Mouse (Mus musculus) lung, postnatal 0 days (tissue): Measurements from ENCODE around the gene Fyco1.

Experiments
- CTCF ChIP-seq: IDR thresholded peaks from 2 replicates; pipeline ENCODE4 v1.5.1; 2016; ENCODE audit warnings: antibody characterized with exemption, mild to moderate bottlenecking
- EP300 ChIP-seq: IDR thresholded peaks from 2 replicates; pipeline ENCODE4 v1.6.1; 2016; ENCODE audit warnings: antibody characterized with exemption, mild to moderate bottlenecking, control low read depth

DNA sequence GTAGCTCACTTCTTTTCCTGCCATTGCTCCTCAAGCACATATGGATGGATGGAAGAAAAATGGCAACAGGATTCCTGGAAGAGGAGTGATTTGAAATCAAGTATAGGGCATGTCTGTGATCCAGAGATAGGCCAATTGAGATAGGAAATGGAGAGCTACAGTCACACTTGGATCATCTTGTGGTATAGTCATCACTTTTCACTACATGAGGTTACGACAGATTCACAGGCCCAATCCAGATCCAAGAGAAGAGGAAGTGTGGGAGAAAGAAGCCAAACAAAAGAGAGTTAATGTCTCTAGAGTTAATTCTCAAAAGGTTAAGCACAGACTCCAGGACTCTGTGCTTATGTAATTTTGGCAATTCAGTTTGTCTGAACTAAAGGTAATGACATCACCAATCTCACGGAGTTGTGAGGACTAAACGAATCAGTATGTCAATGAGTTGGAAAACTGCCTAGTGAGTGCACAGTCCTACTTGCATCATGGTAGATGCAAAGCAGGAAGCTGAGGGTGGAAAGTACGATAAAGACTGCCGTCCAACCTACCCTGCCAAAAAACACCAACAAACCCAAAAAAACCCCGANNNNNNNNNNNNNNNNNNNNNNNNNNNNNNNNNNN is 17.6 kb upstream of the Fyco1 start:
- no peak for TF ChIP-seq EP300
- no peak for TF ChIP-seq CTCF
